Mouse (Mus musculus): Measurements from ENCODE around the gene Gria3. TPM values are rescaled to one million over a fixed set of nuclear protein-coding genes. Genes with fewer than 3 reads are reported as not detected.

Gene Gria3
- total RNA-seq (2021): 1 to 10 TPM; 1.2 to 1.6 TPM

DNA sequence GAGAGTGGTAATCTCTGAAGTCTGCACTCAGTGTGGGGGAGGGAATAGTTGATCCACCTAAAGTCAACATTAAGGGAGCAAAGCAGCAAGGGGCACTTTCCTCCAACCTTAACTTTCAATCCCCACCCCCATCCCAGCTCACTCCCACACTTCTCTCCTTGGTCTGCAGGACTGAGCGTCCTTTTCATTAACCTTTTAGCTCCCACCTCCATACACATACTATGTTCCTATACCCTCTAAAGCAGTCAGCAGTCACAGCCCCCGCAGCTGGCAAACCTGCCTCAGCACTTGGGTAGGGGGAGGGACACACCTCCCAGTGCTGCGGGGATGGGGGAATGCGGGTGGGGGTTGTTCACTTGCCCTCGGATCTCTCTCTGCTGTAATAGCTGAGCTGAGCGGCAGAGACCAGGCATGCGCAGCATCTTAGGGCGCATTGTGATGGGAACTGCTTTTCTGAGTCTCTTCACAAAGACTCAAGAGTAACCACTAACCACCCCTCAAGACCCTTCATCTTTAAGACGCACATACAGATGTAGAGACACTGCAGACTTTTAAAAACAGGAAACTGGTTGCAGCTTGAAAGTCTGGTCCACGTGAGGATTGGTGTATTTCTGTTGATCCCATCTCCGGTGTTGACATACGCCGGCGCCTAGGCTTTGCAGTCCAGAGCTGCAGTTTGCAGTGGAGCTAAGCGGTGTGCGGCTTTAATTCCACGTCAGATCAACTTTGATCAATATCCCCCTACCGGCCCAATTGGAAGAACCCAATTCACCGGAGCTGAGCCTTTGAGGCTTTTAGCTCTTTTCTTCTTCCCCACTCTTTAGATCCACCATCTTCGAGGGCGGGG is at the start of gene Gria3:
TSS of gene Gria3 (plus strand) at position 797 of the 847 bp plus-strand sequence.
- no peak for DNase-seq (ENCODE audit: low spot score)
- intact Hi-C loops (cut with DNase I): no loop called here

DNA sequence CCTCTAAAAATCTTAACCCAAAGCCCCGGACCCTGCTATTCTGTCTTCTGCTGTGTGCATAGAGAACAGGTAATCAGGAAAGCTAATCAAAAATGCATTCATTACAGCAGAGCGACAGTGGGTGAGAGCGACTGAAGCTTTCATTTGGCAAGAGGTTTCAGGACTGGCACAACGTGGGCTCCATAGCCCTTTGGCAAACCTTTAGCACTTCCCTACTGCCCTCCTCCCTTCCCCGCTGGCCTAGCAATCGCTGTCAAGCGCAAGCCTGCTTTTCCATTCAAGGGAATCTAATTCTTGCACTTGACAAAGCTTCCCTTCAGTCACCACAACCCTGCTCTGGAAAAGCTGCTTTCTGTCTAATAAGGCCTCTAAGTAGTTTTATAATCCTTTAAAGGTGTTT is 13.6 kb upstream of the Gria3 start:
- intact Hi-C loops (cut with DNase I): no loop called here
- no peak for DNase-seq (ENCODE audit: low spot score)

DNA sequence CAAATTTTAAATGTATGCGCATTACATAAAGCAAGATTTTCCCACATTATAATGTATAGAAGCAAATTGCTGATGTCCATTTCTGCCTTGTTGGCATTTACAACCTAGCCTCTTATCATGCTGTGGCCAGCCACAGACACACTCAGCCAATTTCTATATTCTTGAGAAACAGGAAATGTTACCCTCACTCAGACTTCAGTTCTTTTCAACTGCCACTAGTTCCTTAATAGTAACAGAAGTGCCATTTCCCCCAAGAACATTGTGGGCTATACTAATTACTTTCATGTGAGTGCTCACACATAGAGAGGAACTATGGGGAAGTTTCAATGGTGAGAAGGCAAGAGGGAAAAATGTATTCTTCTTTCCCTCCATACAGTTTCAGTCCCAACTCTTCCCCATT is 11.6 kb upstream of the Gria3 start:
- intact Hi-C loops (cut with DNase I): no loop called here
- no peak for DNase-seq (ENCODE audit: low spot score)

DNA sequence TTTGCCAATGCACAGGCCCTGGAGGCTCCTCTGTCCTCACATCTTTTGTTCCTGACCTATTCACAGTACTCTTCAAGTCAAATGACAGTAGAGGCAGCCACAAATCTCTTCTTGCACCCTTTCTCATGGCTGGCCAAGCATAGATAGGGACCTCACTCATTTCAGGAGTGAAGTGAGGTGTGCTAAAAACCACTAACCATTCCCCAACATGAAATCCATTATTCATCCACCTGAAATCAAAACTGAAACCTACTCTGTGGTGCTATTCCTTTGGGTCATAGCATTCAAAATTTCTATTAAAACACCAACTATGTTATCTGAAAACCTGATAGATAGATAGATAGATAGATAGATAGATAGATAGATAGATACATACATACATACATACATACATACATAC is 2.2 kb upstream of the Gria3 start:
- DNase-seq (ENCODE audit: low spot score): no peak
- intact Hi-C loops (cut with DNase I): no loop called here

DNA sequence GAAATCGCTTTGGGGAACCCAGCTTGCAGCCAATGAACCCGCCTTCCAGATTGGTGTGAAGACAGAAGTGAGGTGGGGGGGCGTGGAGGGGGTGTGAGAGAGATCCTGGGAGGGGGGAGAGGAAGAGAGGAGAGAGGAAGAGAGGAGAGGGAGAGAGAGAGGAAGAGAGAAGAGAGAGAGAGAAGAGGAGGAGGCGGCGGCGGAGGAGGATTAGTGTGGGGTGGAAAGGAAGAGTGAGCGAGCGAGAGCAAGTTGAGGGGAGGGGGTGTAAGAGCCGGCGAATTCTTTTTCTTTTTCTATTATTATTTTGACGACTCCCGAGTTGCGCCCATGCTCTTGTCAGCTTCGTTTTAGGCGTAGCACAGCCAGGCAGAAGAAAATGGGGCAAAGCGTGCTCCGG is 532 bp downstream of the Gria3 start:
- intact Hi-C loops (cut with DNase I): no loop called here
- DNase-seq (ENCODE audit: low spot score): no peak

DNA sequence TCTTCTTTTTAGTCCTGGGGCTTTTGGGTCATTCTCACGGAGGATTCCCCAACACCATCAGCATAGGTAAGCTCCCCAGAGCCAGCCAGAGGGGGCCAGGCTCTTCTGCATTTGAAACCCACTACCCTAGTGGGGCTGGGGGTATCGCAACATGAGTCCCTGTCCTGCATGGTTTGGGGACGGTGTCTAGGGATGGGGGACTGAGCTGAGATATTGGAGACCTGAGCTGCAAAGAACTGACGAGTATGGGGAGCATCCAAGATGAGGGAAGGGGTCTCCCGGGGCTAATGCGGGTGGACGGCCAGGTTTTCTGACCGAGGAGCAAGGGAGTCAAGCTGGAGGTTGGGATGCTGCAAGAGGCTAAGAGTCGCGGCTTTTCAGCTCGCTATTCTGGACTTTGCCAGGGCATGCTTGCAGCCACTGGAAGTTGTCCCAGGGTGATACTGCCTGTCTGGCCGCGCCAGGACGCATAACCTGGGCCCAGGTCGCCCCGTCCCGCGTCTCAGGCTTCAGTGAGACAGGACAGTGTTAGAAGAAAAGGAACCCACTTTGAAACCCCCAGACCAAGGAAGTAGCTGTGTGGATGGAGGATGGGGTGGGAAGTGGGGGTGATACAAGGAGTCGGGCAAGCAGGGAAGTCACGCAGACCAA is 1.1 kb downstream of the Gria3 start:
- intact Hi-C loops (cut with DNase I): no loop called here
- DNase-seq (ENCODE audit: low spot score): no peak

DNA sequence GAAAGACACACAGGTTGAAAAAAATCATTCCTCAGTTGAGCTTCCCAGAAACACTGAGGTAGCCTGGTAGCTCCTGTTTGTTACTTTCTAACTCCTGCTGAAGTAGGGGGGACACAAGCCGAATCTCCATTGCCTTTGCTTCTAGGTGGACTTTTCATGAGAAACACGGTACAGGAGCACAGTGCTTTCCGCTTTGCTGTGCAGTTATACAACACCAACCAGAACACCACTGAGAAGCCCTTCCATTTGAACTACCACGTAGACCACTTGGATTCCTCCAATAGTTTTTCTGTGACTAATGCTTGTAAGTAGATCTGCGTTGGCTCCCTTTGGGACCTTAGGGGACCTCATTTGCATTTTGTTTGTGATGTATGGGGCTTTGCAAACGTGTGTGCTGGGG is 2.0 kb downstream of the Gria3 start:
- no peak for DNase-seq (ENCODE audit: low spot score)
- intact Hi-C loops (cut with DNase I): no loop called here

DNA sequence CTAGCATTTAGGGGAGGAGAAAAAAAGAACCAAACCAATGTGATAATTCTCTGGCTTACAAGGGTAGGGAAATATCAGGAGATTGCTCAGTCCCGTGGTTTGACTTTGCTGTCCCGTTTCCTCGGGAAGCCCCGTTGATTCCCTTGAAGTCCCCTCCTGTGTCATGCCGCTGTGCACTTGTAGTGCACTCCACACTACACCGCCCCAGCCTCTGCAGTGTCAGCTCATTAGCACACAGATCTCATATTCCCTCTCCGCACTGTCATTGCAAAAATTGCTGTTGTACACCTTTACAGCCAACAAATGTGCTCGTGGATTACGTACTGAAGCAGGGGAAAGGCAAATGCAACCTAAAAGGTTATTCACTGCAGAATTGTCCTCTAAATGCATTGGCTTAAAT is 5.6 kb downstream of the Gria3 start:
- no peak for DNase-seq (ENCODE audit: low spot score)
- intact Hi-C loops (cut with DNase I): no loop called here

DNA sequence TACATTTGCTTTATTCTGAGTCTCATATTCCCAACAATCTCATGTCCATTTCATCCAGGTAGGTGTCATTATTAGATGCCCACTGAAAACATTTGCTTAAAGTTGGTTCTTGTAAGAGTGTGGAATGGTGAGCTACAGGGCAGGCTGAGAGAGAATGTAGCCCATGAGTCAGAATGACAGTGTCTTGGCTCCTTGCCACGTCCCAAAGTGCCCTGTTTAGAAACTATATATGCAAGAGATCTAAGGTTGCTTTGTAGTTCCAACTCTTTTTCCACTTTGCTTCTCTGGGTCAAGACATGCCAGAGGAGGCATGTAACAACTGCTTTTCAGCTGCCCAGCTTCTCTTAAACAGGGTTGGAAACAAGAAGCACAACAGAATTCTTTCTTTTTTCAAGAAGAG is 9.1 kb downstream of the Gria3 start:
- DNase-seq (ENCODE audit: low spot score): no peak
- intact Hi-C loops (cut with DNase I): no loop called here

DNA sequence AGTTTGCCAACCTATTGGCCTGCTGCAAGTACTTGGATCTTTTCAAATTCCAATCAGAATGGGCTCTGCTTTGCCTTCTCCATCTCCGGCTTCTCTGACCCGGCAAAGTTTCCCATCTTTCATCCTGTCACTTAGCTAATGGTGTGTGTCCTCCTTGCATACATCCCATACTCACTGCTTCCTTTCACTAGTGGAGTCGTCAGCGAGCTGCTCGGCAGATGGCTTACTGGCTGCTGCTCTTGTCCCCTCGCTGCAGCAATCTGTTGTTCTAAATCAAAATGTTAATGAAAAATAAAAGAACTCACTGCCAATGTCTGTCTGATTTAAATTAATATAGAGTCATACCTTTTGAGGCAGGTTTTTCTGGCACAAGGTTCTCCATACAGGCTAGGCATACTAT is 25.0 kb downstream of the Gria3 start:
- intact Hi-C loops (cut with DNase I): no loop called here
- no peak for DNase-seq (ENCODE audit: low spot score)

DNA sequence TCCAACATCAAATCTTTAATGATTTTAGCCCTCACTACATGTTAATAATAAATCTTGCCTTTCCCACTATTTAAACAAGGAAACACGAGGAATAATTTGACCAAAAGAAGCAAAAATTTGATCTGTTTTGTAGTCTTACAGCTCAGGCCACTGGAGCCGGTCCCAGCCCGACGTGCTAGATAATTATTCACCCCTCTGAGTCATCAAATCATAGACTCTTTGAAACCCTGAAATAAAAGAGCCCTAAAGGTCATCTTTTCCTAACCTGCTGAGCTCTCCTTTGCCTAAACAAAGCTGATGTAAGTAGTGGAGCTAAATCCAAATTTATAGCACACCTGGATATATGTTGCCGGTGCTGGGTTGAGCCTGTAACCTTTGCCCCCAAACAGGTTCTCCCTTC is 27.4 kb downstream of the Gria3 start:
- DNase-seq (ENCODE audit: low spot score): no peak
- intact Hi-C loops (cut with DNase I): no loop called here

DNA sequence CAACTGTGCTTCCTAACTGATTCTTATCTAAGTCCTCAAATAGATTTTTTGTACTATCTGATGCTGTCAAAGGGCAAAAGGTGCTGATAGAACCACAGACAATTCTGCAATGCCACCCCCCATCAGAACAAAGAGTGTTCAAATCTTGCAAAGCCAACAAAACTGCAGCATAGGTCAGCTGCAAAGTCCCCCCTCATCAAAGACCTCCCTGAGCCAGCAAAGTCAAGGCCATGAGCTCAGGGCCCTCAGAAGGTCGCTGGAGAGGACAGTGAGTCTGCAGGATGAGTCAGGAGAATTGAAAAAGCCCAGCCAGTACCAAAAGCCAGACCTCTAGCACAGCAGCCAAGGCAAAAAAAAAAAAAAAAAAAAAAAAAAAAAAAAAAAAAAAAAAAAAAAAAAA is 34.9 kb downstream of the Gria3 start:
- intact Hi-C loops (cut with DNase I): no loop called here
- DNase-seq (ENCODE audit: low spot score): no peak

DNA sequence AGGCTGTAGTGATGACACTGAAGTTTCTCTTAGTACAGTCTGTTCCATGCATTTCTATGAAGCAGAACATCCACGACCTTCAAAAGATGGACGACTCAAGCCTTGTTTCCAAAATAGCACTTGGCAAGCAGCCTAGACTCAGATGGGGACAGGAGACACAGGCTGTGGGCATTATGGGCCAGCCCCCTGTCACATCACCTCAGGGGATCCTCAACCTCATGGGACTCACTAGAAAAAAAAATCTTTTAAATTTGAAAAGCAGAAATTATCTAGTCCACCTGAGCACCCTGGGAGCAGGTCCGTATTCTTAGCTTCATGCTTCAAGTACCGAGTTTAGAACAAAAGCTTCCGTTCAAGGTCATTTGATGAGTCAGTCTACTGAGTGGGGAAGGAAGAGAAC is 38.2 kb downstream of the Gria3 start:
- intact Hi-C loops (cut with DNase I): no loop called here
- DNase-seq (ENCODE audit: low spot score): no peak

DNA sequence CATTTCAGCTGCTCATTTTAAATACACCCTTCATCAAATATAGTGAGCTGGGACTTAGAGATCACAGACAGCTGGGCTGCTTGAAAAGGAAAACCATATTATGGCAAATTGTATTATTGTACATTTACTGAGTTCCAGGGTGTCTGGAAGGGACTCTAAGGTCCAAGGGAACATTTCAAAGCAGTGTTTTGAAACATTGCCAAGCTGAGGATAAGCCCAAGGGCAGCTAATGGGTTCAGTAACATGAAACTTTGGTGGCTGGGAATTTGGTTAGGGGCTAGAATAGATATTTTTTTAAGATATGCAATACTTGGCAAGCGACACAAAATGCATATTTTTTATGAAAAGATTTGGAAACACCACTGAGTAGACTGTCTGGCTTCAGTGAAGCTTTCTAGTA is 48.2 kb downstream of the Gria3 start:
- DNase-seq (ENCODE audit: low spot score): no peak
- intact Hi-C loops (cut with DNase I): no loop called here

DNA sequence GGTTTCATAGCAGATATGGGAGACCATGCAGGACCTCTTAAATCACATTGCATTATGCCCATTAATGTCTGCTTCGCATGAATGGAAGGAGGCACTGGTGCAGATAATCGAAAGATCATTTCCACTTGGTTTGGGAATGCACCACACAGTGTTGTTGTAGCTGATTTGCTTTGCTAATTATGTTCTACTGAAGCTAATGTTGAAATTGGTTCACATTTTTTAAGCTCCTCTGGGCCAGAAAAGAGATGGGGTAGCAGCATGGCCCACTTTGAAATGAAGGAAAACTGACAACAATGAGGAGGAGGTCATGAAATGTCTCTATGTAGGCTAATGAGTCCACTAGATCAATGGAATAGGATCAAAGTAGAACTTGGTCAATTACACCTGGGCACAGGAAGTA is 76.8 kb downstream of the Gria3 start:
- intact Hi-C loops (cut with DNase I): no loop called here
- DNase-seq (ENCODE audit: low spot score): no peak

DNA sequence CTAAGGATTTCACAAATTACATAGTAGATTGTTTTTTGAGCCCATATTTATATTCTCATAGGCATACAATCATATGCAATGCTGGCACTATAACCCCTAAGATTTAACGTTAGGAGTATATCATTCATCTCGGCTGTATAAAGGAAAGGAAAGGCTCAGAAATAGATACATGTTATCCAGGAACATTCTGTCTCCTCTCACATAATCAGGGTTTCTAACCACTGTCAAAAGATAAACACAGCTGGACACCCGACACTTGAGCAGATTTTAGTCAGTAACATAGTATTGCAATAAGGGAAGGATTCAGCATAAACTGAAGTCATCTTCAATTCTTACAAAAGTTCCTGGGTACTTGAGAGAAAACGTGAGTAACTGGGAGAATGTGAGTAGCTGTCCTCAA is 95.9 kb downstream of the Gria3 start:
- DNase-seq (ENCODE audit: low spot score): no peak
- intact Hi-C loops (cut with DNase I): no loop called here

DNA sequence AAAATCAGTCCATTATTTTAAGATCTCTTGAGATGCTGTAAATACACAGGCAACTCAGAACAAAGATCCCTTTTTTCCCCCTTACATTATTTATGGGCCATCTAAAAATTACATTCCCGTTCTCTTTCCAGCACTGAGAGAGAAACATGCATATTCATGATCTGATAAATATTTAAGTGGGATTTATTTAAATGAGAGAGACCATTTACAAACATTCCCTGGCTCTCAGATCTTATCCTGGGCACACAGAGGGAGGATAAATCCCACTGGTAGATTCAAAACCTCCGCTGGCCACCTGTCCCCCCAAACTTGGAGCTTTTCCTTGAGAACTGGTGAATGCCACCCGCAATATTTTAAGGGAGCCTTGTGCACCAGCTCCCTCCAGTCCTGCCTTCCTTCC is 104.7 kb downstream of the Gria3 start:
- DNase-seq (ENCODE audit: low spot score): no peak
- intact Hi-C loops (cut with DNase I): no loop called here

DNA sequence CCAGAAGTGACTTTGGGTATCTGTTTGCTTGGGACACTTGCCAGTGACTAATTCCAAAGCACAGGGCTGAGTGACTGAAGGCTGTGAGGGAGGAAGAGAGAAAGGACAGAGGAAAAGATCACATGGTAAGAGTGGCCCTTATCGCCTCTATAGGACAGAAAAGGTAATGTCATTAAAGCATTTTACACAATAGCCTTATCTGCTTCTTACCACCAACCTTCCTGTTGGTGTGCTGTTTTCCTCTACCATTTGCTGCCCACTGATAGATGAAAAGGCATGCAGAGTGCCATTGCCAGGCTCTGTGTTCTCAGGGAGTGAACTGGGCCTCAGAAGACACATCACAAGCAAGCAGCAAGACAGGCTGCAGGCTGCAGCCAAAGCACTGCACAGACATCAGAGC is 107.3 kb downstream of the Gria3 start:
- intact Hi-C loops (cut with DNase I): no loop called here
- no peak for DNase-seq (ENCODE audit: low spot score)

DNA sequence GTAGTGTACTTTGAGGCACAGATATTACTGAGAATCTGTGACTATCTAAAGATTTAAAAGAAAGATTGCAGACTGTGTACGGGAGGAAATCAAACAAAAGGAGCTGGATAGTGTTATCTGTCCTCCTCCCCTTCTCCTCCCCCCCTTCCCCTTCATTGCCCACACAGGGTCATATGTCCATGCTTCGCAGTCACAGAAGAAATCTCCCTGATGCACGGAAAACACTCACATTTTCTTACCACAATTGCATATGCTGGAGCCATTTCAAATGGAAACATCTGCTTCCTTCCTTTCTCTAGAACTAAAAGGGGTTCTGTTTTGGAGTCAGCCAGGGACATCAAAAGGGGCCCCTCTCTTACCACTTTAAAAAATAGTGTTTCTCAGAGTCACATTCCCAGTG is 114.3 kb downstream of the Gria3 start:
- intact Hi-C loops (cut with DNase I): no loop called here
- no peak for DNase-seq (ENCODE audit: low spot score)

DNA sequence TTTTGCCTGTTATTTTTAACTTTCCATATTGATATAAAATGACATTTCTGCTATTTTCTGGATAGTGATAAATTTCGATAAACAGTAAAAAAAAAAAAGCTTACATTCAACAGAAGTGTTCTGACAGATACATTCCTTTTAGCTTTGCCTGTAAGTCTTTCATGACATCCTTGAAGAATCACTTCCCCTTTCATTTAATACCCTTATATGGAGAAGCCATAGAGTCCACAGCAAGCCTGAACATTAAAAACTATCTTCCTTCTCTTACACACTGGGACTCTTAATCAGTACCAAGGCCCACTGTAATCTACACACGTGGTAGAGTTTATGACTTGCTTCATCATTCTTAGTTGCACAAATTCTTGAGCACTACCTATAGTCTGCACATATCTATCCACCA is 131.9 kb downstream of the Gria3 start:
- intact Hi-C loops (cut with DNase I): no loop called here
- DNase-seq (ENCODE audit: low spot score): no peak

DNA sequence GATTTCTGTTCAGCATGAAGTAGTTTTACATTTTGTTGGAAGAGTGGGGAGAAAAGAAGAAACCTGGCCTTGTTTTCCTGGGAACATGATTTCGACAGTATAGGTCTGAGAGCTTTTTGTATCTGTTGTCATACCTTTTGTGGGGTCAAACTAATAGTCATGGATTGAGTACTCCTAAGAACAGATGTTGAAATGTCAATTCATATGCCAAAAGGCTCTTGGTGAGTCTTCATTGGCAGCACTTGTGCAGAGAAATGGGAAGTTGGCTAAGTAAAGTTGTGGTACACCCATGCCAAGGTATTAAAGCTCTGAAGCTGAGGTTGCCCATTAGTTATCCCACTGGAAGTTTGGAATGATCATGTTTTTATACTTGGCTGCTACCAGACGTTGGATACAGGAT is 135.2 kb downstream of the Gria3 start:
- no peak for DNase-seq (ENCODE audit: low spot score)
- intact Hi-C loops (cut with DNase I): no loop called here
